ENCODE assay signal across 9 mouse cellular contexts in the genomic region with DNA sequence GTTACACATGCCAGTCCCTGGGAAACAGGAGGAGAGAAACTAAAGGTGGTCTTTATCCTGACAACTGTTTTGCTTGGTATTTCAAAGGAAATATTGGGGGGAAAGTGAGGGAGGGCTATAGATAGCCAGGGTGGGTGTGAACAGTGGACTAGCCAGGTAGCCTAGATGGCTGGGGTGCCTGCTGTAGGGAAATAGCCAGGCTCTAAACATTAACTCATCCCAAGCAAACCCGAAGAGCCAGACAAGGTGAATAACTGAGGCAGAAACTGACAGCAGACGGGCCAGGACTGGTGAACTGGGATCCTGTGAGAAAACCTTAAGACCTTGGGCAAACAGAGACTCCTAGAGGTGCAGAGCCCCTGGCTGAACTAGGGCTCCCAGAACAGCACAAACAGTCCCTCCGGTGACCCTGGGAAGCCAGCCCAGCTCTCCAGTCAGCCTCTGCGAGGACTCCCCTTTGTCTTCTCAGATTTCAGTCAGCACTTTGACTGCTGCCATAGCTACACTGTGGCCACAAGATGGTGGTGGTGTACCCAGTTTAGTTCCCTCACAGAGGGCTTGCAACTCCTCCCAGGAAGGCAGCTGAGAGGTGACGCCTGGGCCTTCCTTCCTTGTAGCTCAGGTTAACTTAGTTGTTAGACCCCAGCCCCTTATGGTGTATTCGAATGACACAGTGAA. TPM values are rescaled to one million over a fixed set of nuclear protein-coding genes. Genes with fewer than 3 reads are reported as not detected.
DNase-seq lines count a peak whose midpoint lies in the region; ATAC-seq and TF ChIP-seq lines count a peak whose summit lies in the region.
"Had no signal": no experiment of that assay in that cellular context is flagged by ENCODE, and none has a peak within 500 bp of the region (broad histone marks: within the 10 kb centered on the region; RNA-seq: fewer than 3 reads in every experiment).

No protein-coding gene starts in this region.

- WGBS in forebrain, embryonic 14.5 days = 38% methylated on average over 6 of the region's 6 CpGs
- WGBS in liver, embryonic 15.5 days (ENCODE audit: insufficient replicate concordance) = 49% methylated on average over 6 of the region's 6 CpGs
- 31% methylated on average over 6 of the region's 6 CpGs for WGBS in neural tube, embryonic 13.5 days

- H3K9ac ChIP-seq in forebrain, embryonic 14.5 days (ENCODE audit: low read length) = peak overlapping the region; percentile 52
- no peak overlapping the region for H3K9ac ChIP-seq in liver, embryonic 15.5 days
- peak overlapping the region; percentile 47 for H3K9ac ChIP-seq in neural tube, embryonic 13.5 days

- ATAC-seq in forebrain, embryonic 14.5 days = peak; percentile 84
- ATAC-seq in liver, embryonic 15.5 days (ENCODE audit: insufficient read depth) = peak; percentile 53
- peak; percentile 82 for ATAC-seq in neural tube, embryonic 13.5 days (ENCODE audit: low read depth)

- intact Hi-C loops in heart, postnatal 10 days (cut with DNase I) = loop anchor here (1.0 to 10.0 kb wide), 5 partner anchors 37 to 400 kb away; a partner anchor contains a TSS

- H3K4me3 ChIP-seq in E14TG2a.4 (replicated peaks; ENCODE audit: low read length) = no peak overlapping the region
- H3K4me3 ChIP-seq in brown adipose tissue, adult 24 weeks (ENCODE audit: insufficient read depth, low read depth, low read length) = no peak overlapping the region
- no peak overlapping the region for H3K4me3 ChIP-seq in forebrain, embryonic 14.5 days (ENCODE audit: low read depth, low read length)
- no peak overlapping the region for H3K4me3 ChIP-seq in liver, embryonic 15.5 days (replicated peaks)
- no peak overlapping the region for H3K4me3 ChIP-seq in neural tube, embryonic 13.5 days

- peaks cover 79% of the 10 kb centered on the region for H3K4me1 ChIP-seq in E14TG2a.4 (replicated peaks; ENCODE audit: low read depth, low read length)
- peaks cover 22% of the 10 kb centered on the region for H3K4me1 ChIP-seq in brown adipose tissue, adult 24 weeks (ENCODE audit: control insufficient read depth, insufficient read depth, insufficient read length, low read length)
- no peaks in the 10 kb centered on the region for H3K4me1 ChIP-seq in forebrain, embryonic 14.5 days (ENCODE audit: control insufficient read depth, insufficient read depth, low read length)
- H3K4me1 ChIP-seq in liver, embryonic 15.5 days (replicated peaks) = peaks cover 15% of the 10 kb centered on the region; the same call in 1 of the 2 replicates
- 0 out of 2 replicates have a peak, but pooled peaks cover 6% of the 10 kb centered on the region for H3K4me1 ChIP-seq in neural tube, embryonic 13.5 days (replicated peaks)

- H3K27ac ChIP-seq in brown adipose tissue, adult 24 weeks (replicated peaks; ENCODE audit: low read depth, low read length) = peak overlapping the region; percentile 28; the same call in 1 of the 2 replicates
- peak overlapping the region; percentile 81 for H3K27ac ChIP-seq in forebrain, embryonic 14.5 days (ENCODE audit: low read depth, low read length)
- H3K27ac ChIP-seq in liver, embryonic 15.5 days (replicated peaks) = no peak overlapping the region; the same call in 1 of the 2 replicates
- peak overlapping the region; percentile 61 for H3K27ac ChIP-seq in neural tube, embryonic 13.5 days (replicated peaks)
- H3K27ac ChIP-seq: macrophage had no signal

- no peaks in the 10 kb centered on the region for H3K9me3 ChIP-seq in E14TG2a.4 (ENCODE audit: low read length)
- H3K9me3 ChIP-seq in forebrain, embryonic 14.5 days (replicated peaks; ENCODE audit: control insufficient read depth, low read length) = no peaks in the 10 kb centered on the region
- no peaks in the 10 kb centered on the region for H3K9me3 ChIP-seq in liver, embryonic 15.5 days (replicated peaks)
- no peaks in the 10 kb centered on the region for H3K9me3 ChIP-seq in neural tube, embryonic 13.5 days

- TF ChIP-seq CTCF in E14TG2a.4 (conservative IDR thresholded peaks at IDR 0.05; ENCODE audit: low read length) = peak; percentile 59

- H3K4me2 ChIP-seq in forebrain, embryonic 14.5 days (ENCODE audit: low read length) = no peak overlapping the region
- no peak overlapping the region for H3K4me2 ChIP-seq in liver, embryonic 15.5 days
- no peak overlapping the region for H3K4me2 ChIP-seq in neural tube, embryonic 13.5 days

- peaks cover 83% of the 10 kb centered on the region for H3K36me3 ChIP-seq in E14TG2a.4 (ENCODE audit: insufficient read depth, low read length)
- peaks cover 58% of the 10 kb centered on the region for H3K36me3 ChIP-seq in forebrain, embryonic 14.5 days (ENCODE audit: control insufficient read depth, insufficient read depth, low read length)
- H3K36me3 ChIP-seq in liver, embryonic 15.5 days (replicated peaks) = peaks cover 59% of the 10 kb centered on the region
- H3K36me3 ChIP-seq in neural tube, embryonic 13.5 days = peaks cover 42% of the 10 kb centered on the region

- DNase-seq in forebrain, embryonic 14.5 days (ENCODE audit: low spot score) = peak; percentile 92
- DNase-seq in heart, postnatal 10 days = peak; percentile 89 to 90
- DNase-seq in kidney, postnatal 36 days = peak; percentile 85 to 87
- peak; percentile 70 for DNase-seq in thymus, postnatal 0 days (ENCODE audit: low spot score)

- H3K27me3 ChIP-seq in E14TG2a.4 (ENCODE audit: insufficient read depth, low read length) = no peaks in the 10 kb centered on the region
- no peaks in the 10 kb centered on the region for H3K27me3 ChIP-seq in forebrain, embryonic 14.5 days (replicated peaks; ENCODE audit: control insufficient read depth, insufficient read depth, low read length)
- H3K27me3 ChIP-seq in liver, embryonic 15.5 days = no peaks in the 10 kb centered on the region
- H3K27me3 ChIP-seq in neural tube, embryonic 13.5 days = no peaks in the 10 kb centered on the region

RNA-seq across cellular contexts. Expression of a gene that starts 19.2 kb away (rescaled TPM):
- polyA plus RNA-seq in brown adipose tissue, adult 24 weeks (2012; ENCODE audit: insufficient read depth, insufficient read length, missing spikeins) = 1.7 and 4.0 TPM in 2 replicates
- polyA plus RNA-seq in forebrain, embryonic 14.5 days (2014; fragmentation: Nextera tagmentation; extraction: Ambion mirVana) = 15.1 and 15.7 TPM in 2 replicates
- total RNA-seq in heart, postnatal 10 days (2021) = 1 to 10 TPM; 7.1 to 9.4 TPM
- polyA plus RNA-seq in liver, embryonic 15.5 days (2015; fragmentation: Nextera tagmentation; extraction: Ambion mirVana) = 12.7 and 13.3 TPM in 2 replicates
- 16.0 and 17.2 TPM in 2 replicates for polyA plus RNA-seq in neural tube, embryonic 13.5 days (2015; fragmentation: Nextera tagmentation; extraction: Ambion mirVana)
- 27.7 and 30.8 TPM in 2 replicates for polyA plus RNA-seq in thymus, postnatal 0 days (2015; fragmentation: Nextera tagmentation; extraction: Ambion mirVana)

RNA-seq across cellular contexts. Expression of a gene that starts 36.7 kb away (rescaled TPM):
- polyA plus RNA-seq in brown adipose tissue, adult 24 weeks (2012; ENCODE audit: insufficient read depth, insufficient read length, missing spikeins) = 34.0 and 36.5 TPM in 2 replicates
- polyA plus RNA-seq in forebrain, embryonic 14.5 days (2014; fragmentation: Nextera tagmentation; extraction: Ambion mirVana) = 90.6 and 108 TPM in 2 replicates
- total RNA-seq in heart, postnatal 10 days (2021) = 100 to 1,000 TPM; 294 to 310 TPM
- 11.9 and 12.7 TPM in 2 replicates for polyA plus RNA-seq in liver, embryonic 15.5 days (2015; fragmentation: Nextera tagmentation; extraction: Ambion mirVana)
- polyA plus RNA-seq in neural tube, embryonic 13.5 days (2015; fragmentation: Nextera tagmentation; extraction: Ambion mirVana) = 174 and 176 TPM in 2 replicates
- polyA plus RNA-seq in thymus, postnatal 0 days (2015; fragmentation: Nextera tagmentation; extraction: Ambion mirVana) = 69.9 and 71.6 TPM in 2 replicates

RNA-seq across cellular contexts. Expression of a gene that starts 45.1 kb away (rescaled TPM):
- not detected in 2 replicates for polyA plus RNA-seq in brown adipose tissue, adult 24 weeks (2012; ENCODE audit: insufficient read depth, insufficient read length, missing spikeins)
- 1.1 TPM in 1 of 2 replicates, not detected in the other for polyA plus RNA-seq in forebrain, embryonic 14.5 days (2014; fragmentation: Nextera tagmentation; extraction: Ambion mirVana)
- under 1 TPM; 0.36 to 0.60 TPM for total RNA-seq in heart, postnatal 10 days (2021)
- 281 and 299 TPM in 2 replicates for polyA plus RNA-seq in liver, embryonic 15.5 days (2015; fragmentation: Nextera tagmentation; extraction: Ambion mirVana)
- 1.3 and 2.4 TPM in 2 replicates for polyA plus RNA-seq in neural tube, embryonic 13.5 days (2015; fragmentation: Nextera tagmentation; extraction: Ambion mirVana)
- polyA plus RNA-seq in thymus, postnatal 0 days (2015; fragmentation: Nextera tagmentation; extraction: Ambion mirVana) = 2.5 and 5.1 TPM in 2 replicates

Comparison
In these comparisons a context has a peak if more than half of its experiments do, and no peak if none do; other contexts are left out.
1. RNA of a gene that starts 45.1 kb away (polyA plus RNA-seq): 281 to 299 TPM in liver, embryonic 15.5 days; 2.5 to 5.1 TPM in thymus, postnatal 0 days, 1.3 to 2.4 TPM in neural tube, embryonic 13.5 days, 1.1 TPM in forebrain, embryonic 14.5 days and not detected in brown adipose tissue, adult 24 weeks; every median in the first group is over 10 times any median in the second.
2. Peak in every context shown above with its lines, with median percentiles within 50 percentile points of each other: ATAC-seq and DNase-seq.